Mouse (Mus musculus) testis, adult 10 weeks (tissue): ENCODE data around the gene Rab9. TPM values are rescaled to one million over a fixed set of nuclear protein-coding genes. Genes with fewer than 3 reads are reported as not detected.

Source experiments
- polyA plus RNA-seq: library from polyadenylated mRNA; stranded (reverse); fragments of 350-450 nt; fragmentation: Illumina TruSeq; extraction: RNeasy Lipid Tissue Mini Kit (QIAGEN cat#74804); gene quantifications from one replicate; pipeline ENCODE4 v1.2.3, GENCODE M21; 2014; ENCODE audit warnings: low read depth, low replicate concordance

The Rab9 gene
- polyA plus RNA-seq, result 22.7 TPM

DNA sequence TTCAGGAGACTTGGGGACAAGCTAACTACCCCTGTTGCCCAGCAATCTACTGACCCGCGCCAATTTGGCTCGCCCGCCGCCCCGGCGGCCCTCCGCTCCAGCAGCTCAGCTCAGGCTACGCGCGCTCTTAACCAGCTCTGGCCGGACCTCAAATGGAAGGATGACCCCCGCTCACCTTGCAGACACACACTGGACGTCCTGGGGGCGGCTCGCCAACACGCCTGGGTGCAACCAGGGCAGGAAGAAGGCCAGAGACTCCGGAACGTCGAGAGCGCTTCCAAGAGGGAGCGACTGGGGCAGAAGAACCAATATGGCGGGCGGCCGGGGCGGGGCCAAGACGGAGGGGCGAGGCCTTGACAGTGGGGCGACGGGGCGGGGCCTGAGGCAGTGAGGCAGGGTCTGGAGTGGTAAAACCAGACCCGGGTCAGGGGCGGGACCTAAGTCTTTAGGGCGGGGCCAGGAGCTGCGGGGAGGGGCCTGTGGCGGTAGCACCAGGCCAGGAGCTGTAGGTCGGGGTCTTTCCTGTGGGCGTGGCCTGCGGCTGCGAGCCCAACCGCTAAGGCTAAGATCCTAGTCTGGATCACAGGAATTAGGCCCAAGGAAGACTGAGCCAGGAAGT, at the start of gene Rab9:
TSS of gene Rab9 (minus strand) at position 503 of the 619 bp plus-strand sequence.

GRCm38 (mm10) chrX:166518345-166518744, 38.7 kb upstream of the Rab9 start, which contains the start of gene Tceanc:
Gene Tceanc (minus strand): TSS chrX:166518567.

GRCm38 (mm10) chrX:166440616-166441063, 39.0 kb downstream of the Rab9 start, which contains the start of gene Ofd1:
Gene Ofd1 (minus strand): TSS chrX:166440704.

GRCm38 (mm10) chrX:166440036-166440615, 39.5 kb downstream of the Rab9 start, which contains the start of gene Trappc2:
Gene Trappc2 (plus strand): TSS chrX:166440574.

Other genes starting within 250 kb of the Rab9 start
- gene Gpm6b, start 241.0 kb downstream of the Rab9 start, polyA plus RNA-seq, result 49.9 TPM
- gene Trappc2, start 39.3 kb downstream of the Rab9 start, polyA plus RNA-seq, result 13.7 TPM
- gene Ofd1, start 39.2 kb downstream of the Rab9 start, polyA plus RNA-seq, result 12.1 TPM
- 2.5 TPM for gene Tceanc, start 38.7 kb upstream of the Rab9 start, polyA plus RNA-seq
- 1.3 TPM for gene Egfl6, start 105.9 kb upstream of the Rab9 start, polyA plus RNA-seq